Mouse (Mus musculus) cortical plate, adult 2 months (tissue): ENCODE measurements around the gene Amotl1.

Experiments used
- CTCF ChIP-seq: fragments of 200-500 bp; IDR thresholded peaks from 2 replicates; pipeline ENCODE4 v1.5.1; 2011; ENCODE audit warnings: mild to moderate bottlenecking, control low read depth, low read length; ENCODE audit not compliant: insufficient read depth; ENCODE audit errors: extremely low read depth
- POLR2A ChIP-seq: fragments of 200-500 bp; IDR thresholded peaks from 2 replicates; pipeline ENCODE4 v1.6.1; 2011; ENCODE audit warnings: mild to moderate bottlenecking, low read length, control low read depth; ENCODE audit not compliant: insufficient read depth; ENCODE audit errors: extremely low read depth

GRCm38 (mm10) chr9:14517296-14517695, 127.6 kb downstream of the Amotl1 start:
- TF ChIP-seq CTCF (no peak), POLR2A (no peak)
